Mouse (Mus musculus) myocyte (in vitro differentiated cells): ENCODE data around the gene Card10.

Experiments used
- E2F4 ChIP-seq: IDR thresholded peaks from one replicate; pipeline ENCODE4 v1.6.1; 2011; ENCODE audit warnings: mild to moderate bottlenecking, control low read depth, moderate library complexity; ENCODE audit not compliant: insufficient read depth
- MAX ChIP-seq: IDR thresholded peaks from one replicate; pipeline ENCODE4 v1.6.1; 2011; ENCODE audit warnings: low read depth, mild to moderate bottlenecking, control low read depth
- MYOD1 ChIP-seq, 3 experiments: IDR thresholded peaks; one replicate each; pipeline ENCODE4 v1.6.1; 2011; ENCODE audit warnings: control low read depth in 2 of 3, low read depth in 2 of 3, mild to moderate bottlenecking in 2 of 3, moderate library complexity in 1 of 3; ENCODE audit not compliant: insufficient read length in 2 of 3, control insufficient read depth in 1 of 3
- POLR2A ChIP-seq: IDR thresholded peaks from one replicate; pipeline ENCODE4 v1.6.1; 2011; ENCODE audit warnings: low read depth, mild to moderate bottlenecking, control low read depth, moderate library complexity; ENCODE audit not compliant: insufficient read length
- SRF ChIP-seq: IDR thresholded peaks from one replicate; pipeline ENCODE4 v1.6.1; 2011; ENCODE audit warnings: low read depth; ENCODE audit not compliant: control insufficient read depth, insufficient read length
- USF1 ChIP-seq: IDR thresholded peaks from one replicate; pipeline ENCODE4 v1.6.1; 2011; ENCODE audit warnings: low read depth, mild to moderate bottlenecking, control low read depth, moderate library complexity

- no peak for TF ChIP-seq POLR2A
- no peak for TF ChIP-seq E2F4
- TF ChIP-seq USF1 = no peak
- no peak for TF ChIP-seq MYOD1 (IDR thresholded peaks at IDR 0.05; ENCODE audit: control insufficient read depth in 1 of 3, insufficient read length in 2 of 3, low read depth in 2 of 3)
- TF ChIP-seq MAX = no peak
- TF ChIP-seq SRF = no peak
These were observed 46.7 kb downstream of the Card10 start for GRCm38 (mm10) chr15:78755966-78756725.
